Mouse (Mus musculus): ENCODE measurements around the gene Slc38a1. TPM values are rescaled to one million over a fixed set of nuclear protein-coding genes. Genes with fewer than 3 reads are reported as not detected.
A peak's percentile ranks its signal among the peaks of the same experiment; 100 is the strongest.

Slc38a1 gene
- polyA plus RNA-seq, 1 experiment from 2014 or later: 98.8 TPM

DNA sequence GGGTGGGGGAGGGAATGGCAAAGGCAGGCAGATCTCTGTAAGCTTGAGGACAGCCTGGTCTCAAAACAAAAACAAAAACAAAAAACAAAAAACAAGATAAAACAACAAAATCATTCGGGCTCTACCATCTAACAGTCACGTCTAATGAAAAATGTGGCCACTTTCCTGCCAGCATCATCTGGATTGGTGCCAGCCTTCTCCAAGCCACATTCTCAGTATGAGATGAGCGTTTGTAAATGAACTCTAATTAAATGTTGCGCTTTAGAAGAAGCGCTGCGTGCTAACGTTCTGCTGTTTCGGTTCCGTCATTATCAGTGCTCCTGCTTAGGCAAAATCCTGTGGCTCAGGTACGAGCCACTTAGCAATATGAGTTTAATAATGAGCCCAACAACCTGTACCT is 9.8 kb upstream of the Slc38a1 start:
- no peak overlapping the region for H3K9ac ChIP-seq (ENCODE audit: low read depth, low read length)
- H3K27me3 ChIP-seq (ENCODE audit: control insufficient read depth, insufficient read depth, low read length): no peaks in the 10 kb centered on the region
- no peak overlapping the region for H3K4me2 ChIP-seq (replicated peaks; ENCODE audit: low read depth, low read length)
- 87% methylated on average over 10 of the region's 10 CpGs for WGBS
- no peak overlapping the region for H3K4me3 ChIP-seq (ENCODE audit: low read length)
- 0 out of 2 replicates have a peak, but pooled peaks cover 2% of the 10 kb centered on the region for H3K4me1 ChIP-seq (ENCODE audit: control insufficient read depth, insufficient read depth, low read length)
- no peak for ATAC-seq (ENCODE audit: low FRiP score, low TSS enrichment)
- no peak overlapping the region for H3K27ac ChIP-seq (ENCODE audit: low read depth, low read length)
- no peaks in the 10 kb centered on the region for H3K36me3 ChIP-seq (ENCODE audit: control insufficient read depth, insufficient read depth, low read length)
- H3K9me3 ChIP-seq (ENCODE audit: control insufficient read depth, low read length): no peaks in the 10 kb centered on the region

DNA sequence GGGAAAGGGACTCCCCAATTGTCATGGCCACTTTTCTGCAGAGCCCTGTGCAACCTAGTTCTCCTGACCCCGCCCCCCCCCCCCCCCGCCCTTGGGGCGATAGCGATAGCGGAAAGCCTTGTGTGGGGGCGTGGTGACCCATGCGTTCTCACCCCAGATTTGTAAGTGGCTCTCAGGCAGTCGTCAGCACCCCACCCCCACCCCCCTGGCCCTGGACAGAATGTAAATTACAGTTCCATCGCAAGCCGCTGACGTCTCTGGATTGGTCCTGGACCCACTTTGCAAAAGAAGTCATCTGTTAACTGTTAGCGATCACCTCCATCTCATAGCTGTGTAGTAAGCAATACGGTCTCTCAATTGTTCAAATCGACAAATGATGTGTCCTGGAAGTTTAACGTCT is 4.7 kb upstream of the Slc38a1 start:
- 0 out of 2 replicates have a peak overlapping the region, but pooled peaks have one; percentile 15 for H3K4me2 ChIP-seq (replicated peaks; ENCODE audit: low read depth, low read length)

DNA sequence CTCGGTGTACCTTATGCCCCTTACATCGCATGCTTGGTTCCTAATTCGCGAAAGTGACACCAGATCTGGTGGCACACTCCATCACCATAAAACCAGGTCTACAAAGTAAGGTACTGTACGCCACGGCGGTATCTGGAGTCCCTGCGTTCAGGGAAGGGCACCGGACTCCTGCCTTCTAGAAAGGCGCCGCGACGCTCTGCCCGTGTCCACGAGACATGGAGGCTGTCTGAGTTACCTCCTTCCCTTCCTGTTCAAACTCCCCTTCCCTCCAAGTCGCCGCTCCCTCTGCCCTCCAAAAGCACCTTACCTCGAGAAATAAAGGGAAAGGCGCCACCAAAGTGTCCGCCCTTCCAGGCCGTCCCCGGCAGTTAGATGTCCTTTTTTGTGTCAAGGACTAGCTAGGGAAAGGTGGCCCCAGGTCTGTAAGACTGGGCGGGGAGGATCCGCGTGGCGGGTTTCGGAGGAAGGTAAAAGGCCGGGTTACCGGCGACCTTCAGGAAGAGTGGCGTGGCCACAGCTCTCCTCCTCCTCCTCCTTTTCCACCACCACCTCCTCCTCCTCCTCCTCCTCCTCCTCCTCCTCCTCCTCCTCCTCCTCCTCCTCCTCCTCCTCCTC is 785 bp downstream of the Slc38a1 start:
- ATAC-seq (ENCODE audit: low FRiP score, low TSS enrichment): peak; percentile 18; the same call in 1 of the 2 replicates
- Histone ChIP-seq H3K4me1 (ENCODE audit: control insufficient read depth, insufficient read depth, low read length) (peaks cover 16% of the 10 kb centered on the region; the same call in 1 of the 2 replicates), H3K4me2 (replicated peaks; ENCODE audit: low read depth, low read length) (peak overlapping the region; percentile 96), H3K9ac (ENCODE audit: low read depth, low read length) (peak overlapping the region; percentile 95), H3K27ac (ENCODE audit: low read depth, low read length) (peak overlapping the region; percentile 98), H3K4me3 (ENCODE audit: low read length) (peak overlapping the region; percentile 78), H3K27me3 (ENCODE audit: control insufficient read depth, insufficient read depth, low read length) (no peaks in the 10 kb centered on the region), H3K36me3 (ENCODE audit: control insufficient read depth, insufficient read depth, low read length) (no peaks in the 10 kb centered on the region; the same call in 1 of the 2 replicates), H3K9me3 (ENCODE audit: control insufficient read depth, low read length) (no peaks in the 10 kb centered on the region)
- under 1% methylated on average over 31 of the region's 31 CpGs for WGBS

More for the DNA sequence above, 4.7 kb upstream of the Slc38a1 start:
- Histone ChIP-seq H3K27me3 (ENCODE audit: control insufficient read depth, insufficient read depth, low read length) (no peaks in the 10 kb centered on the region), H3K27ac (ENCODE audit: low read depth, low read length) (no peak overlapping the region), H3K9ac (ENCODE audit: low read depth, low read length) (no peak overlapping the region), H3K36me3 (ENCODE audit: control insufficient read depth, insufficient read depth, low read length) (no peaks in the 10 kb centered on the region), H3K4me3 (ENCODE audit: low read length) (no peak overlapping the region), H3K4me1 (ENCODE audit: control insufficient read depth, insufficient read depth, low read length) (peaks cover 6% of the 10 kb centered on the region; the same call in 1 of the 2 replicates), H3K9me3 (ENCODE audit: control insufficient read depth, low read length) (no peaks in the 10 kb centered on the region)
- WGBS: 38% methylated on average over 13 of the region's 15 CpGs
- no peak for ATAC-seq (ENCODE audit: low FRiP score, low TSS enrichment)

DNA sequence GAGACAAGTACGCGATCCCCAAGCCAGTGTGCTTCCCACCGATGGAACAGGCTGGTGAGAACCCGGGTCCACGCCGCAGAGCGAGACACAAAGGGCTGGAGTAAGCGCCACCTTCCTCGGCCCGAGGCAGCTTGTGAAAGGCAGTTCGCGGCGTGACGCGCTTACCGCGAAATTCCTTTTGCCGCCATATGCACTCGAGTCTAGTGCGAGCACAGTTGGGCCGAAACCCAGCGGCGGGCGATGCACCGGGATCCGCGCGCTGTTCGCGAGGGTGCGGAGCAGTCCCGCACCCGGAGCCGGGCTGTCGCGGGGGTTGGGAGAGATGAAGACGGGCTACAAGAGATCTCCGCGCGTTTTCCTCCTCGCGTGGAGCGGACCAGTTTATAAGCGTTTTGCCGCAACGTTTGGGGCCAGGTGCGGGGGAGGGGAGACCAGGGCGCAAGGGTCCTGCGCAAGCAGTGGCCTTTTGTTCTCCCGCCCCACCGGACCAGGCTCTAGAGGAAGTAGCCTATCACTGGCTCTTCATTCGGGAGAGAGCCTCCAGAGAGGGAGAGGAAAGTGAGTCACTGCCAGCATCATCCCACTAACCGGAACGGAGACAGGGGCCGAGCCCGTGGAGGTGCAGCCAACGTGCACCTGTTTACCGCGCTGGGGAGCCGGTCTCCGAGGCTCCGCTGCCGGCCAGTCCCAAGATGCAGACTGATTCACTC is 1.4 kb downstream of the Slc38a1 start:
- Histone ChIP-seq H3K27me3 (ENCODE audit: control insufficient read depth, insufficient read depth, low read length) (no peaks in the 10 kb centered on the region), H3K9ac (ENCODE audit: low read depth, low read length) (peak overlapping the region; percentile 95), H3K4me3 (ENCODE audit: low read length) (peak overlapping the region; percentile 78), H3K36me3 (ENCODE audit: control insufficient read depth, insufficient read depth, low read length) (no peaks in the 10 kb centered on the region; the same call in 1 of the 2 replicates), H3K4me2 (replicated peaks; ENCODE audit: low read depth, low read length) (peak overlapping the region; percentile 96), H3K9me3 (ENCODE audit: control insufficient read depth, low read length) (no peaks in the 10 kb centered on the region), H3K27ac (ENCODE audit: low read depth, low read length) (peak overlapping the region; percentile 90), H3K4me1 (ENCODE audit: control insufficient read depth, insufficient read depth, low read length) (peaks cover 16% of the 10 kb centered on the region; the same call in 1 of the 2 replicates)
- WGBS: under 1% methylated on average over 59 of the region's 63 CpGs
- peak; percentile 77 for ATAC-seq (ENCODE audit: low FRiP score, low TSS enrichment)

DNA sequence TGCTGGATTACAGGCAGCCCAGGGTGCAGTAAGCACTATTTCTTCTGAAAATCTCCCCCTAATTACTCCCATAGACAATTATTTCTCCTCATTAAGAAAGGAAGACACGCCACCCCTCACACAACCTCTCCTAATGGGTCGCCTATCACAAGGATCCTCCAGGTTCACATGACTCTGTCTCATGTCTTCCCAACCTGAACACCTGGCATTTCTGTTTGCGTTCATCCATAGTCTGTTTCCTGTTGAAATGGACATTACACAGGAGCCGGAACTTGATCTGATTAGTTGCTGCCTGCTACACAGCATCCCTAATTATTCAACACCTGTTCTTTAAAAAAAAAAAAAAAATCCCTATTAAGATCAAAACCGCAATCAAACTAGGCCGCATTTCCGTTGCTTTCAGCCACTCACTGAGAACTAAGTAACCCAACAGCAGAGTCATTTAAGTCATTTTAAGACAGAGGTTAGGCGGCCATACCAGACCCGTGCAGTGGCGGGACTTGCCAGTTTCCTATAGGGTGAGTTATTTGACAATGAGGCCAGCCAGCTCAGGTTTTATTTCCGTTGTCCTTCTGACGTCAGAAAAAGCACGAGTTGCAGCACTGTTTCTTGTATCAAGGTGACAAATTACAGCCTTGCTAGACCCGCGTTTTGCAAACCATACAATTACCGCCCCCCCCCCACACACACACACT is 2.3 kb downstream of the Slc38a1 start:
- Histone ChIP-seq H3K4me1 (ENCODE audit: control insufficient read depth, insufficient read depth, low read length) (peaks cover 18% of the 10 kb centered on the region; the same call in 1 of the 2 replicates), H3K36me3 (ENCODE audit: control insufficient read depth, insufficient read depth, low read length) (no peaks in the 10 kb centered on the region; the same call in 1 of the 2 replicates), H3K27ac (ENCODE audit: low read depth, low read length) (peak overlapping the region; percentile 90), H3K9ac (ENCODE audit: low read depth, low read length) (peak overlapping the region; percentile 95), H3K9me3 (ENCODE audit: control insufficient read depth, low read length) (no peaks in the 10 kb centered on the region), H3K4me2 (replicated peaks; ENCODE audit: low read depth, low read length) (peak overlapping the region; percentile 96), H3K4me3 (ENCODE audit: low read length) (peak overlapping the region; percentile 78), H3K27me3 (ENCODE audit: control insufficient read depth, insufficient read depth, low read length) (no peaks in the 10 kb centered on the region)
- no peak for ATAC-seq (ENCODE audit: low FRiP score, low TSS enrichment)
- WGBS: 7% methylated on average over 16 of the region's 16 CpGs

DNA sequence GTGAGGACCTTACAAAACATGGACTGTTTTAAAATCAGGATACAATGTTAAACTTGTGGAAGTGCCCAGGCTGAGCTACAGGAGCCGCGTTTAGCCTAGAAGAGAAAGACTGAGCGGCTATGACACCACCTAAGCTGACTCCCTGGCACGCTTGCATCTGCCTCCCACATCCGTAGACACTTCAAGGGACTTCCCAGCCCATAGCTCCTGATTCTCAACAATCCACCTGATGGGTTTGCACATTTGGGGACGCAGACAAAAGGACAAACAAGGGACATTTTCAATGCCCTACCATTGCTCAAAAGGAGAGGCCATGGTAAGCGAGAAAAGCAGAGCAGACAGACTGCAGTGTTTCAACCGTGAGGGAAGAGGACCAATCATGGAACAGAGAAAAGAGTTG is 3.1 kb downstream of the Slc38a1 start:
- Histone ChIP-seq H3K27ac (ENCODE audit: low read depth, low read length) (no peak overlapping the region), H3K4me2 (replicated peaks; ENCODE audit: low read depth, low read length) (peak overlapping the region; percentile 96), H3K4me3 (ENCODE audit: low read length) (peak overlapping the region; percentile 78), H3K9ac (ENCODE audit: low read depth, low read length) (peak overlapping the region; percentile 95; the same call in 1 of the 2 replicates), H3K4me1 (ENCODE audit: control insufficient read depth, insufficient read depth, low read length) (peaks cover 19% of the 10 kb centered on the region; the same call in 1 of the 2 replicates), H3K27me3 (ENCODE audit: control insufficient read depth, insufficient read depth, low read length) (no peaks in the 10 kb centered on the region), H3K36me3 (ENCODE audit: control insufficient read depth, insufficient read depth, low read length) (no peaks in the 10 kb centered on the region; the same call in 1 of the 2 replicates), H3K9me3 (ENCODE audit: control insufficient read depth, low read length) (no peaks in the 10 kb centered on the region)
- ATAC-seq (ENCODE audit: low FRiP score, low TSS enrichment): no peak
- 54% methylated on average over 8 of the region's 8 CpGs for WGBS

DNA sequence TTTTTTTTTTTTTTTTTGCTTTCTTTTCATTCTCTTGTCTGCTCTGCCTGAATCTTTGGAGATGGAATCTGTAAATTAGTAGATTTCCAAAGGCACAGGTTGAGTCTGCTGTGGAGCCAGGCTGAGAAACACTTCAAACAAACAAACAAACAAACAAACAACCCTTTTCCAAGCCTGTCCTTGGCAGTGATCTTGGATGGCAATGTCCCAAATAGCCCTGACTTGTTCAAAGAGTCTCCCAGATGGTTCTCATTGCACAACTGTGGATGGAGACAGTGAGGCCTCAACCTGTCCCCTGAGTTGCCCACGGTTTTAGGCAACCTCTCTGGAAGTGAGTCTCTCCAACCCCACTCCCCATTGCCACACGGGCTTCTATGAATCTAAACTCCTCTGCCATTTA is 4.1 kb downstream of the Slc38a1 start:
- Histone ChIP-seq H3K4me3 (ENCODE audit: low read length) (no peak overlapping the region), H3K4me1 (ENCODE audit: control insufficient read depth, insufficient read depth, low read length) (peaks cover 16% of the 10 kb centered on the region; the same call in 1 of the 2 replicates), H3K27me3 (ENCODE audit: control insufficient read depth, insufficient read depth, low read length) (no peaks in the 10 kb centered on the region), H3K9me3 (ENCODE audit: control insufficient read depth, low read length) (no peaks in the 10 kb centered on the region), H3K36me3 (ENCODE audit: control insufficient read depth, insufficient read depth, low read length) (no peaks in the 10 kb centered on the region; the same call in 1 of the 2 replicates), H3K27ac (ENCODE audit: low read depth, low read length) (no peak overlapping the region), H3K4me2 (replicated peaks; ENCODE audit: low read depth, low read length) (no peak overlapping the region), H3K9ac (ENCODE audit: low read depth, low read length) (no peak overlapping the region)
- ATAC-seq (ENCODE audit: low FRiP score, low TSS enrichment): no peak
- WGBS: 76% methylated on average over 2 of the region's 2 CpGs

DNA sequence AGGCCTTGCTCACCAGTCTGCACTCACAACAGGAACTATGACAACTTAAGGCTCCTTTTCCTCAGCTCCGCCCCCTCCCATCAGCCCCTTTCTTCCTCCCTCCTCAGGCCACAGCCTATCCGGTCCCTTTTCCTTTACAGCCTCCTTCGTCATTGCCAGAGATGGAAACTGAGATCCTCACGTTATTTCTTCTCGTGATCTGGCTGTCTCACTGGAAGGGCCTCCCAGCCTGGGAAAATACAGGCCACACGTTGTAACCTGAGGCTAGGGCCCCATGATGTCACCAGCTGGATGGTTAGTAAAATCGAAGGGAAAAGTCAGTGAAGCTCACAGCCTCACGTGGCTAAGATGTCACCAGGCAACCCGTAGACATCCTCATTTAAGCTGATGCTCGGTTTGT is 4.5 kb downstream of the Slc38a1 start:
- no peaks in the 10 kb centered on the region for H3K9me3 ChIP-seq (ENCODE audit: control insufficient read depth, low read length)
- no peaks in the 10 kb centered on the region; the same call in 1 of the 2 replicates for H3K36me3 ChIP-seq (ENCODE audit: control insufficient read depth, insufficient read depth, low read length)
- H3K4me2 ChIP-seq (replicated peaks; ENCODE audit: low read depth, low read length): peak overlapping the region; percentile 4
- no peak overlapping the region for H3K27ac ChIP-seq (ENCODE audit: low read depth, low read length)
- WGBS: 30% methylated on average over 10 of the region's 10 CpGs
- no peak overlapping the region for H3K4me3 ChIP-seq (ENCODE audit: low read length)
- H3K4me1 ChIP-seq (ENCODE audit: control insufficient read depth, insufficient read depth, low read length): peaks cover 15% of the 10 kb centered on the region; the same call in 1 of the 2 replicates
- no peak overlapping the region for H3K9ac ChIP-seq (ENCODE audit: low read depth, low read length)
- no peak for ATAC-seq (ENCODE audit: low FRiP score, low TSS enrichment)
- no peaks in the 10 kb centered on the region for H3K27me3 ChIP-seq (ENCODE audit: control insufficient read depth, insufficient read depth, low read length)
